Mouse (Mus musculus) hematopoietic stem cell, adult 5-6 weeks (primary cell): ENCODE data around the gene Ubtd1. TPM values are rescaled to one million over a fixed set of nuclear protein-coding genes. Genes with fewer than 3 reads are reported as not detected.

ENCODE experiments used
- ATAC-seq, 2 experiments: fragments of 125-278 bp in 1 of 2; replicated peaks in 1 of 2; 2 replicates each; pipeline ENCODE4 v1.8.0; 2016 to 2017; ENCODE audit warnings: inconsistent platforms in 2 of 2, mild to moderate bottlenecking in 2 of 2, moderate number of reproducible peaks in 2 of 2, low read depth in 1 of 2, moderate TSS enrichment in 1 of 2; ENCODE audit not compliant: low FRiP score in 2 of 2, poor library complexity in 2 of 2, severe bottlenecking in 2 of 2, insufficient read depth in 1 of 2, low TSS enrichment in 1 of 2
- total RNA-seq: library from RNA; stranded (forward); fragments of 172-1452, 232-1000 nt; gene quantifications from 2 replicates; pipeline ENCODE4 v1.2.3, GENCODE M21; 2017

The Ubtd1 gene
- total RNA-seq = 3.3 and 14.9 TPM in 2 replicates

DNA sequence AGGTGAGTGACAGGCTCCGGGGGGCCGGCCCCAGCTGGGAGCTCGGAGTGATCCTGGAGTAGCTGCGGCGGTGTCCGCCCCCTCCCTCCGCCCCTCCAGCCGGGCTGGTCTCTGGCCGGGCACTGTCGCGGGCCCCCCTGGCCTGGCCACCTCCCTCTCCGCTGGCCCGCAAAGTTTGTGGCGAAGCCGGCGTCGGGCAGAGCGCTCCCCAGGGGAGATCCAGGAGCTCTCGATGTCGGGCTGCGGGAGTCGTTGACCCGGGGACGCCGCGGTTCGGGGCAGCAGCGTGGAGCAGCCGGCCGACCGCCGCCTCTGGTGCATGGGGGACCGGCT is at the start of gene Ubtd1:
TSS of gene Ubtd1 (plus strand) at position 169 of the 333 bp plus-strand sequence.
- no peak; a peak in 1 of 4 replicates for ATAC-seq

DNA sequence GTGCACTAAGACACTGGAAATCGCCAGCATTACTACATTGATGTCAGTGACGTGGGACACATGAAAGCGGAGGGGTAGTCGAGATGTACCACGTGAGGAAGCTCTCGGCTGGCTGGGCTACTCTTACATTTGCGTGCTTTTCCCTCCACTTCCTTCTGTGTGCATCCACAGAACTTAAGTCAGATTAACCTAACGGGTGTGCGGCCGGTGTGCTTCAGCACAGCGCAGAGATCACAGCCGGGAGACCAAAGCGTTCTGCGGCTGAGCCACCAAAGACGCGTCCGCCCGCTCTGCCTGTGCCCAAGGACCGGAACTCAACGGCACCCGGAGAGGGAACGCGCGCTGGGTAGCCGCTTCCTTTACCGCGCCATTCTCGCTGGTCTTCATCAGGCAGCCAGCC is 48.9 kb upstream of the Ubtd1 start:
- peak in 1 of 2 experiments; percentile 54 for ATAC-seq

DNA sequence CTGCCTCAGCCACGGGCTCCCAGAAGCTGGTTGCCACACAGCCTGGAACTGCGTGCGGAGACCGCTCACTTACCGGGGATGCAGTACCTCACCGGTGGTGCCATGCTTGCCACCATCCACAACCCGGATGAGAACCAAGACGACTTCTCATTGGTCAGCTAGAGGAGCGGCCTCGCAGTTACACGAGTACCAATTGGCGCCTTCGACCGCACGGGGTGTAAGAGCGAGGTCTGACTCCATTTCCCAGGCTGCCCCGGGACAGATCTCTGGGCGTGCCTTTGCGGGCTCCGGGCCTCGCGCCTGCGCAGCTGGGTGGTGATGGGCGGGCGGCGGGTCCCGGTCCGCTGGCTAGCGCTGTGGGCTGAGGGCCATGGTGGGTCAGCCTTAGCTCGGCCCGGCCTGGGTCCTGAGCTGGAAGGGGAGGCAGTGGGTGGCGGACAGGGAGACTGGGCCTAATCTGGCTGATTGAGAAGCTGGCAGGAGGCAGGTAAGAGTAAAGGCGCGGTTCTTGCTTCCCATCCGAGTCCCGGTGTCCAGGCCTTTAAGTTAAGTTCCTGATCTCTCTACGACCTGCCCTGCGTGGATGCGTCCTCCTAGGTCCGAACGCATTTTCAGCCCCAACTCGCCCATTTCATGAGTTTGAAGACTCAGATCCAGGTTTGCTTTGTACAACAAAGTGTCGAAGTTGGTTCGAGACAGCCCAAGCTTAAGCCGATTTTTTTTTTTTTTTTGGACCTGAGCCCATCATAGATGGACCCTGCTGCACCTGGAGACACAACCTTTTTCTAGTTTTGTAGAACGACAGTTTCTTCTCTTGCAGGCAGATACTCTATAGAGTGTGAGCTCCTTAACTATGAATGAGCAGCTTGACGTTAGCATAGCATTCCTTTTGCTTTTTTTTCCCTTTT is 48.1 kb upstream of the Ubtd1 start, which contains the start of the genes Exosc1 and Zdhhc16:
TSS of gene Exosc1 (minus strand) at position 245 of the 908 bp plus-strand sequence.
TSS of gene Zdhhc16 (plus strand) at position 302 of the 908 bp plus-strand sequence.
- ATAC-seq = peak; percentile 99

DNA sequence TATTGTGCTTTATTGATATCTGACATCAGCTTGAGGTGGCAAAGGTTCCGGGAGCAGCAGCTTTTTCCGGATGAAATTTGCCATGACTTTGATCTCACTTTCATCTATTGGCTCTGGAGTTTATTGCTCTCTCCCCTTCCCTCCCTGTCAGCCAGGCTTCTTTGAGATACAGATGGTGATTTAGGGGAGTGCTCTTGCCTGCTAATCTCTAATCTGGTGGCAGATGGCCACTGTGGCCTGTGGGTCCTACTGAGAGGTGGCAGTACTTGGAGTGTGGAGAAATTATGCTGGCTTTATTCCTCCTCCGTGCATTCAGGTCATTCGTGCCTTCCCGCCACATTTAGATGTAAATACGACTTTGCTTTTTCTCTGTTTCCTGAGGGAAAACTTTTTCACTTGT is 47.4 kb upstream of the Ubtd1 start:
- ATAC-seq = no peak

DNA sequence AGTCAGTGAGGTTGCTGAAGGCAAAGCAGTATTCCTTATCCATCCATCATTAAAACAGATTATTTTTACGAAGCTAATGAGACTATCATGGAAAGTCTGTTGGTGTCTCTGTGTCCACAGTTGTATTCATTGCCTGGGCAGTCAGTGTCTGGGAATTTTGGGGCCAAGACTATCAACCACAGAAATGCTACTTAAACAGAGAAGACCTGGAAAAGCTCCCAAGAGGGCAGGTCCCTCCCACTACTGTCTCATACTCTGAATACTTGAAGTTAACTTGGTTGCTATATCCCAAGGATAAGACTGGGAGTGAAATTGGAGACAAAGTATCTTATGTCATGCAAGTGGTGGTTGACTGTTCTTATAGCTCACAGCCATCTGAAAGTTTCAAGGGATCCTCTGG is 45.6 kb upstream of the Ubtd1 start:
- no peak for ATAC-seq

DNA sequence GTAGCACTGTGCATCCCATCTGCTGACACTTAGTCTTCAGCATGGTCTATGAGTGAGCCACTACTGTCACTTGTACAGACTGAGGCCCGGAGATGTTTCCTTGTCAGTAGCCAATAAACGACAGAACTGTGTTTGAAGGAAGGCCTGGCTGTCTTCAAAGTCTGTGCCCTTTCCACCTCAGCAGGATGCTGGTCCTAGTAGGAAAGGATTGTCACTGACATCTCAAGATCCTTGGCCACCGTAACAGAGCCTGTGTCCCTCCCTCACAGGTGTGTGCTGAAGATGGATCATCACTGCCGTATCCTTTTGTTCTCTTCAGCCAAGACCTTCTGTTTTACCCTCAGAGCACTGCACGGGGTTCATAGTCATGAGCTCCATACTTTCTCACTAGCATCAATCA is 43.0 kb upstream of the Ubtd1 start:
- no peak for ATAC-seq

DNA sequence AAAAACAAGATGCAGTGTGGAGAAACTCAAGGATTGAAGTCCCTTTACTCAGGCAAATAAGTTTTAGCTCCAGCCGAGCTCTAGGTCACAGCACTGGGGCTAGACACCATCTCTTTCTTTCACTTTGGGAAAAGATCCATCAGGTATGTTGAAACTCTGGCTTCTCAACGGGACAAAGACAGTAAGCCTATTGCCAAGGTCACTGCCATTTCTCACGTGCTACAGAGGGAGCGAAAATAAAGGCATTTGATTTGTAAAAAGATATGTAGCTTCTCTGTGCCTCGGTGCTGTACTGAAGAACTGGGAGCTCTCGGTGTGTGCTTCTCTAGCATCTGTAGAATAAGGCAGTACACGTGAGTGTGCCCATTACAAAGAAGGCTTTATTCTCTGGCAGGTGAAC is 37.7 kb upstream of the Ubtd1 start:
- no peak for ATAC-seq

DNA sequence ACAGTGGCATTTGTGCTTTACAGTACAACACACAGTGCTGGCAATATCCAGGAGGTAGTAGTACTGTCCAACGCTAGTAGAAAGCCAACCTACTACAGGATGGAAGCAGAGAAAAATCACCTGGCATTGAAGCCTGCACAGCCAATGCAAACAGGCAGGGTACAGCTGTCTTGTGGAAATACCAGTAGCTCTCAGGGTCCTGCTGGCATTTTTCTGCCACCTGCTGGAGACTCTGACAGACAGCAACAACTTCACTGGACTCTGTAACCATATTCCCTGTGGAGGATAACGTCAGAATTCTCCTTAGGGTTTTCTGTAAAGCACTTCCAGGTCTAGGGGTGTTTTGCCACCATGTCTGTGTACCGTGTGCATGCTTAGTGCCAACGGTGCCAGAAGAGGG is 29.3 kb upstream of the Ubtd1 start:
- no peak for ATAC-seq

DNA sequence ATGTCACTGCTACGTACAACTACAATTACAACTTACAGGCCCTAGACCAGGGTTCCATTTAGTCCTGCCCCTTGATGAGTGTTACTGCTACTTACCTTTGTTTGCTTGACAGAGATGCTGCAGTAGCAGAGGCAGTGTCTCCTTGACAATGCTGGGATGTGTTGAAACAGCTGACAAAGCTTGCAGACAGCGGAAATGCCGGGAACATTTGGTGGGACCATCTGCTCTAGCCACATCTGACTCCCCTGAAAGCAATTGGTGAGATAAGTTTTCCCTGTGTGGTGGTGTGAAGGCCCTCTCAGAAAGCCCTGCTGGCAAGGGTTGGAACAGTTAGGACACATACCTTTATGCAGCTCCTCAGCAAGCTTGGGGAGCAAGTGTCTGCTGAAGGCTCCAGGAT is 28.0 kb upstream of the Ubtd1 start:
- no peak for ATAC-seq

DNA sequence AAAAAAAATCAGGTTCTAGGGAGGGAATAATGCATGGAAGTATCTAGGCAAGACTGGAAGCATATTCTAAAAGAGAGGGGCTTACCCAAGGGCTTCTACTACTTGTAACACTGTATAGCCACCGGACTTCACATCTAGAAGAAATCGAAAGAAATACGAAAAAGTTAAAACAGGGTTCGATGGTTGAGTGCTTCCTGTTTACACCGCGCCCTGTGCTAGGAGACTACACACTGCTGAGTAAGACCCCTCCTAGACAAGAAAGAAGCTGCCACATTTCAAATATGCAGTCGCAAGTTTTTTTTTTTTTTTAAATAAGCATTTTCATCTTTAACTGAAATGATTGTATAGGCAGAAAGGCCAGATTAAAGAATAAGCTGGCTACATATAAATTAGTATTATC is 11.9 kb upstream of the Ubtd1 start:
- ATAC-seq = no peak

DNA sequence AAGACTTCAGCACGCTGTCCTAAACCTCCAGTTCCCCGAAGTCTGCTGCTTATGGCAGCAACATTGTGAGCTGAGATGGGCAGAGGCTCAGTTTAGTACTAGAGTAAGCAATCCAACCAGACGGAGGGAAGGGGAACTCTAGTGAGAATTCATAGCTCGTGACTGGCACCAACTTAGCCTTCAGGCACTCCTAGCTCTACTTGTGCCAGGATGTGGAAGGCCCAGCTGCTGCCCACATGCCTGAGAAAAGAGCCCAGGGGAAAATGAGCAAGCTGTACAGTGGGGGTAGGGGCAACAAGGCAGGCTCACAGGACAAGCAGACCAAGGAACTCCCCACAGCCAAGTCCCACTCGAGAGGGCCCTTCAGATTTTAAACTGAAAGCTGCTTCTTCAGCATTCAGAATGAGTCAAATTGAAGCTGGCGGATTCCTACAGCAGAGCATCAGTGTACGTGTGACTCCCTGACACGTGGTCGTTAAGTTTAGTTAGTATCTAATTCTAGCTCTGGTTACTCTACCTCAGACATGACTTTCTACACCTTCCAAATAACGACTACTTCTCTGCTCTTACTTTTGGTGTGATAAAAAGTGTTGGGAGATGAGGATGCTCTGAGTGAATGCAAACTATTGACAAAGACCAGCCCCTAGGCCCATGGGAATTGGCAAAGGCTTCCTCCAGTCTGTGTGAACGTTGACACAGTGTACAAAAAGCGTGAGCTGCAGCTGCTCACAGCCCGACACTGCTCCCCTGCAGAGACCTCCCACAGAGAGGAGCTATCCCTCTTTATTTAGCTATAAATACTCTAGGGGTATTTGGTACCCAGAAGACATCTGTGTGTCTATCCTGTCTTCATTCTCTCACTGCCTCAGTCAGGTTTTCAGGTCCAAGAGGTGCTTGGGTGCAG is 7.4 kb upstream of the Ubtd1 start:
- ATAC-seq = no peak

DNA sequence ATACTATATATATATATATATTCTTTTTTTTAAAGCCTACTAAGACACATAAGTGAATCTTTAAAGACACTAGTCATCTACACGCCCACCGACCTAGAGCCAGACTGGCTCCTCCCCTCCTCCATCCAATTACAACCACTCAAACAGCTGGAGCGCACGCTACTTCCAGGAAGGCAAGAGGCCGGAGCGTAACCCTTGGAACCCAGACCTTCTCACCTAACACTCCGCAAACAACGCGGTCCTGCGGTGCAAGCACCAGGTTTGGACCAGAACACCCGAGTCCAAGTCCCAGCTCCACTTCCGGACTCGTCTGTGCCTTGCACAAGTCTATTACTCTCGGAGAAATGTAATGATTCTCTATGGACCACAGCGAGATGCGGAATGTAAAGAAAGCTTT is 1.1 kb upstream of the Ubtd1 start:
- peak; percentile 14 to 18; a peak in 3 of 4 replicates for ATAC-seq

DNA sequence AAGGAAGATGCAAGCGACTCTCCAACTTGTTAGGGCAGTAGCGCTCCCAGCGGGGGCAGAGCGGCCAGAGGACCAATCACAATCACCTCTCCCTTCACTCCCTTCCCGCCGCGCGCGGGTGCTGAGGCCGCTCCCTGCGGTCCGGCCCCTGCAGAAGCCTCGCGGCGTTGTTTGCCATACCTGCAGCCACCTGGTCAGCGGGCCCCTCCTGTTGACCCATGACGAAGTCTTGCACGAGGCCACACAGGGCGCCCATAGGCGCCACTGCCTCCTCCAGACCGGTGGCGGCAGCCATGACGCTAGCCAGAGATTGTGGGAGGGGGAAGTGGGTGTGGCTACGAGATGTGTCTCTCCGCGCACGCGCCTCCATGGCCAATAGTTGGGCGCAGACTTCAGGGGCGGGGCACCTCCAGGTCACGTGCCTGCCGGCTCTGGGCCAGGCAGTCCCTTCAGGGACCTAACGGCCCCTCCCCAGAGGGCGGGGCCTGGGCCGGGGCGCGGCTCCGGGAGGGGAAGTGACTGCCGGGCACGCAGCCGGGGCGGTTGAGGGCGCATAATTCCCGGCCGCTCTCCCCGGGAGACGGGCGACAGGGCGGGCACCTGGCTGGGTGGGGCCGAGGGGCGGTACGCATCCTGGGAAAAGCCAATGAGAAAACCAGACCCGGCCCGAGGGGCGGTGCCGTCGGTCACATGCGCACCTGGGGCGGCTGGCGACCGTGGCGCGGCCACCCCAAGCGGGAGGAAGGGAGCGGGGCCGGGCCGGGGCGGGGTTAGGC is 556 bp upstream of the Ubtd1 start, which contains the start of gene Mms19:
TSS of gene Mms19 (minus strand) at position 339 of the 776 bp plus-strand sequence.
- ATAC-seq = peak; percentile 86 to 87

DNA sequence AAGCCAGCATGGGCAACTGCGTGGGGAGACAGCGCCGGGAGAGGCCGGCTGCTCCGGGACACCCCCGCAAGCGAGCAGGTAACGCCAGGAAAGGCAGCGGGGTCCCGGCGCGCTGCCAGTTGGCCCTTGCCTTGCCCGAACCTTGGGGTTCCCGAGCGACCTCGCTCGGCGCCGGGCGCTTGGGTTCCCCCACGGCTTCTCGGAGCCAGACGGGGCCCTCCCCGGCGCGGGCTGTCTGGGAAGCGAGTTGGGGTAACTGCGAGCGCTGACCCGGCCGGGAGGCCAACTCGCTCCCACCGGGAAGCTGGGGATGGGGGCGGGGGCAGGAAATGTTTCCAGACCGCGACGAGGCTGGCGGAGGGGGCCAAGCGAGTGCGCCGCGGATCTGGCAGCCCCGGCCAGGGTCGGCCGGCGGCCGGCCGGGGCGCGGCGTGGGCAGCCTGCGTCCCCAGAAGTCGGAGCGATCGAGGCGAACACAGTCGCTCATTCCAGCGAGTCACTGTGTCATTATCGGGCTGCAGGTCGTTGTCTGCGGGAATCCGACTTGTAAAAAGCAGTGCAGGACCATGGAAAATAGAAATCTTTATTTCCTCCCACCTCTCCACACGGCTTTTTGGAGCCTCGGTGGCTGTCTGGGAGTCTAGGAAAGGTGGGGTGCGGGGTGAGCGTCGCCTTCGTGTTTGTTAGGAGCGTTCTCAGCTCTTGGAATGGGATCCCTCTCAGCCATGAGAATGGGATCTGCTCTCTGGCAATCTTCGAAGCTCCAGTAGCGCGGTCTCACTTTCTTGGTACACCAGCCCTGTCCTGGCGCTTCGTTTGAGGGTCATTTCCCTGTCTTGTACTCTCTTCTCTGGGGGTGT is 598 bp downstream of the Ubtd1 start:
- ATAC-seq = no peak

DNA sequence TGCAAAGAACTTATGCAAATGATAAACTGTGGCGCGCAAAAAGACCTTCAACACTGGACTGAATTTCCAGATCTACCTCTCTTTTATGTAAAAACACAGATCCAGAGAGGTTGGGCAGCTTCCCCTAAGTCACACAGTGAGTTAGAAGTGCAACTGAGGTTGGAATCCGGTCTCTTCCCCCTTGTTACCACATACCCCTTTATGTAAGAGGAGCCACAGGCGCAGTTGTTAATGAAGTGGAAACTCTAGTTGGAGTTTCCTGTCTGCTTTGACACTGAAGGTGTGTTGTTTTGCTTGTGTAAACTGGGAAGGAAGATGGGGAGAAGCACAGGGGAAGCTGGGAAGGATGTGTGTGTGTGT is 1.2 kb downstream of the Ubtd1 start:
- 0 out of 4 replicates have a peak, but pooled peaks of 1 of the 2 experiments have one; percentile 18 for ATAC-seq

DNA sequence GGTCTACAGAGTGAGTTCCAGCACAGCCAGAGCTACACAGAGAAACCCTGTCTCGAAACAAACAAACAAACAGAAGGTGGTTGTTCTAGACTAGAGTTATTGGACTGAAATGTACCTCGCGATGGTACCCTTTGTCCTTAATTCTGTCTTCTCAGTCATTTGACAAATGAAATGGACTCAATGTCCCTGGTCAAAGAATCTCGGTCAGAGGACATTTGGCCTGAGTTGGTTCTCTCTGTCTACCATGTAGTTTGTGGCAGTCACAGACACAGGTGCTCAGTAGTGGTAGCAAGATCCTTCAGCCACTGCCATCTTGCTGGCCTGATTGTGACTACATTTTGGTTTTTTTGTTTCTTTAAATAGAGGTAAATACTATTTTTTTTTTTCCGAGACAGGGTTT is 4.4 kb downstream of the Ubtd1 start:
- ATAC-seq = no peak

DNA sequence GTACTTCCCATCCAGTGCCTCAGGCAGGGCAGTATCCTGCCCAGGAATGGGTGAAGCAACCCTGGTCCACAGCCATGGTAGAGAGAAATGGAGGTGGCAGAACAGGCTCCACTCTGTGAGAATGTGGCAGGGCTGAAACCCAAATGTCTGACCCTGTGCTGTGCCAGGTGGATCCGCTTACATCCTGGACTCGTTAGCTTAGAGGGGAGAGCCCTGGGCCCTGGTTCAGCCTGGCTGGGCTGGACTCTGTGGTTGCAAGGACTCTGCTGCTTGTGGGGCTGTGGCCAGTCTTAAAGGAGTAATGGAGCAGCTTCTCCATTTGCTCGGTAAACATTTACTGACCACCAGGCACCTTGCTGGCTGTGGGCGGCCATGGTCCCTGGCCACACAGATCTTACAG is 5.6 kb downstream of the Ubtd1 start:
- ATAC-seq = no peak
